Mouse (Mus musculus): ENCODE results near the gene Prune2.

- no peak for TF ChIP-seq CTCF (IDR thresholded peaks at IDR 0.05; ENCODE audit: borderline replicate concordance, insufficient read depth, low read depth, low read length)
- no peak for TF ChIP-seq POLR2A (IDR thresholded peaks at IDR 0.05; ENCODE audit: borderline replicate concordance, insufficient read depth, low read length)
These were observed 116.3 kb downstream of the Prune2 start for GRCm38 (mm10) chr19:17072245-17072644.
